Mouse (Mus musculus): ENCODE data around the gene Hvcn1. TPM values are rescaled to one million over a fixed set of nuclear protein-coding genes. Genes with fewer than 3 reads are reported as not detected.

Hvcn1 gene
- total RNA-seq, 2 experiments from 2014 or later: 2.6 to 2.8 TPM

Other genes starting within 250 kb of the Hvcn1 start
- gene Cux2, start 156.7 kb upstream of the Hvcn1 start, total RNA-seq (2021): 10 to 100 TPM; 35.5 to 40.1 TPM
- not detected for gene Myl2, start 105.9 kb upstream of the Hvcn1 start, total RNA-seq (2021)
- gene Ccdc63, start 66.0 kb upstream of the Hvcn1 start, total RNA-seq (2021): 1 to 10 TPM in 1 of 2 experiments, under 1 TPM in 1; 0.78 to 1.8 TPM
- 100 to 1,000 TPM; 190 to 196 TPM for gene Ppp1cc, start 48.5 kb upstream of the Hvcn1 start, total RNA-seq (2021)
- gene Tctn1, start 57.7 kb downstream of the Hvcn1 start, total RNA-seq (2021): 10 to 100 TPM; 15.0 to 17.3 TPM
- 10 to 100 TPM; 26.1 to 27.3 TPM for gene Pptc7, start 77.6 kb downstream of the Hvcn1 start, total RNA-seq (2021)
- gene Rad9b, start 147.4 kb downstream of the Hvcn1 start, total RNA-seq (2021): 1 to 10 TPM; 5.1 to 5.4 TPM
- 100 to 1,000 TPM; 213 to 228 TPM for gene Vps29, start 147.6 kb downstream of the Hvcn1 start, total RNA-seq (2021)
- gene Gpn3, start 165.1 kb downstream of the Hvcn1 start, total RNA-seq (2021): 10 to 100 TPM; 26.7 to 29.1 TPM
- 10 to 100 TPM; 77.7 to 81.3 TPM for gene Fam216a, start 165.6 kb downstream of the Hvcn1 start, total RNA-seq (2021)
- gene Arpc3, start 185.1 kb downstream of the Hvcn1 start, total RNA-seq (2021): 100 to 1,000 TPM; 287 to 319 TPM
- 10 to 100 TPM; 35.1 to 37.9 TPM for gene Anapc7, start 214.9 kb downstream of the Hvcn1 start, total RNA-seq (2021)